ENCODE assay signal across 24 mouse cellular contexts in the genomic region with DNA sequence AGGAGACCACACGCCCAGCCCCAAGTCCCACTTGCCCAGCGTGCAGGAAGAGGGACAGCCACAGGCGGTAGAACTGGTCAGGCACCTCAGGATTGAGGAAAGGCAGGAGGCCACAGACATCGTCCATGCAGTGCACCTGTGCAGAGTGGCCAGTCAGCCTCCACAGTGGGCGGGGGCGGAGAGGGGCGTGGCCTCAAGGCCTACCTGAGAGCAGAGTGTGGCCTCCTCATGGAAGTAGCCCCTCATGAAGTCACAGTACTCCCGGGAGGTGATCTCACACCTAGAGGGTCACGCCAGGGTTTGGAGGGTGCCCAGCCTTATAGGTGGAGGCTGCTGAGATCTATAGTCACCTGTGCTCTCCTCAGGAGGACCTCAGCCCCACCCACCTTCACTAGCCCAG. TPM values are rescaled to one million over a fixed set of nuclear protein-coding genes. Genes with fewer than 3 reads are reported as not detected.
DNase-seq lines count a peak whose midpoint lies in the region; ATAC-seq and TF ChIP-seq lines count a peak whose summit lies in the region.
"Had no signal": no experiment of that assay in that cellular context is flagged by ENCODE, and none has a peak within 500 bp of the region (broad histone marks: within the 10 kb centered on the region; RNA-seq: fewer than 3 reads in every experiment).

No protein-coding gene starts in this region.

- no peak overlapping the region for H3K4me2 ChIP-seq in forebrain, embryonic 11.5 days (ENCODE audit: low read depth, low read length, severe bottlenecking)
- no peak overlapping the region for H3K4me2 ChIP-seq in forebrain, embryonic 13.5 days
- no peak overlapping the region for H3K4me2 ChIP-seq in intestine, embryonic 15.5 days (replicated peaks)
- H3K4me2 ChIP-seq in intestine, postnatal 0 days (replicated peaks; ENCODE audit: low read depth) = no peak overlapping the region
- no peak overlapping the region for H3K4me2 ChIP-seq in stomach, embryonic 14.5 days (replicated peaks; ENCODE audit: low read depth, low read length)
- H3K4me2 ChIP-seq: embryonic facial prominence, embryonic 15.5 days; hindbrain, embryonic 13.5 days had no signal

- H3K27me3 ChIP-seq in forebrain, embryonic 11.5 days (ENCODE audit: control insufficient read depth, insufficient read depth, low read length) = no peaks in the 10 kb centered on the region
- H3K27me3 ChIP-seq in forebrain, embryonic 13.5 days = no peaks in the 10 kb centered on the region
- H3K27me3 ChIP-seq in intestine, embryonic 15.5 days (replicated peaks) = no peaks in the 10 kb centered on the region
- no peaks in the 10 kb centered on the region for H3K27me3 ChIP-seq in intestine, postnatal 0 days (replicated peaks; ENCODE audit: control insufficient read depth, insufficient read depth, low read length)
- no peaks in the 10 kb centered on the region for H3K27me3 ChIP-seq in E14TG2a.4 (ENCODE audit: insufficient read depth, low read length)
- H3K27me3 ChIP-seq in stomach, embryonic 14.5 days (ENCODE audit: control insufficient read depth, insufficient read depth, low read length) = no peaks in the 10 kb centered on the region
- H3K27me3 ChIP-seq: CH12.LX; embryonic facial prominence, embryonic 15.5 days; hindbrain, embryonic 13.5 days had no signal

- no peak overlapping the region for H3K27ac ChIP-seq in forebrain, embryonic 11.5 days (ENCODE audit: low read depth, low read length)
- H3K27ac ChIP-seq in forebrain, embryonic 13.5 days = no peak overlapping the region
- no peak overlapping the region for H3K27ac ChIP-seq in intestine, embryonic 15.5 days
- H3K27ac ChIP-seq in intestine, postnatal 0 days (ENCODE audit: low read depth, low read length) = no peak overlapping the region
- no peak overlapping the region for H3K27ac ChIP-seq in stomach, embryonic 14.5 days (ENCODE audit: low read length)
- H3K27ac ChIP-seq: embryonic facial prominence, embryonic 15.5 days; forebrain, embryonic 10.5 days; hindbrain, embryonic 13.5 days had no signal

- no peaks in the 10 kb centered on the region; the same call in 1 of the 2 replicates for H3K4me1 ChIP-seq in forebrain, embryonic 11.5 days (replicated peaks; ENCODE audit: control insufficient read depth, insufficient read depth, low read length)
- H3K4me1 ChIP-seq in forebrain, embryonic 13.5 days = peaks cover 10% of the 10 kb centered on the region
- peaks cover 3% of the 10 kb centered on the region; the same call in 1 of the 2 replicates for H3K4me1 ChIP-seq in intestine, embryonic 15.5 days (replicated peaks)
- H3K4me1 ChIP-seq in intestine, postnatal 0 days (replicated peaks; ENCODE audit: control insufficient read depth, insufficient read depth, low read length) = no peaks in the 10 kb centered on the region
- peaks cover 97% of the 10 kb centered on the region for H3K4me1 ChIP-seq in E14TG2a.4 (replicated peaks; ENCODE audit: low read depth, low read length)
- peaks cover 5% of the 10 kb centered on the region; the same call in 1 of the 2 replicates for H3K4me1 ChIP-seq in stomach, embryonic 14.5 days (ENCODE audit: control insufficient read depth, insufficient read depth, low read length)

- no peak overlapping the region for H3K9ac ChIP-seq in forebrain, embryonic 11.5 days (ENCODE audit: low read length)
- no peak overlapping the region for H3K9ac ChIP-seq in forebrain, embryonic 13.5 days
- no peak overlapping the region for H3K9ac ChIP-seq in intestine, embryonic 15.5 days
- no peak overlapping the region for H3K9ac ChIP-seq in intestine, postnatal 0 days (ENCODE audit: low read depth, low read length)
- no peak overlapping the region for H3K9ac ChIP-seq in stomach, embryonic 14.5 days (replicated peaks; ENCODE audit: low read depth, low read length)
- H3K9ac ChIP-seq: embryonic facial prominence, embryonic 15.5 days; hindbrain, embryonic 13.5 days had no signal

- 85% methylated on average over 9 of the region's 9 CpGs for WGBS in forebrain, embryonic 11.5 days
- 92% methylated on average over 9 of the region's 9 CpGs for WGBS in forebrain, embryonic 13.5 days
- 78% methylated on average over 9 of the region's 9 CpGs for WGBS in intestine, embryonic 15.5 days
- 70% methylated on average over 9 of the region's 9 CpGs for WGBS in intestine, postnatal 0 days
- WGBS in stomach, embryonic 14.5 days = 81% methylated on average over 9 of the region's 9 CpGs

- no peak for DNase-seq in forebrain, embryonic 11.5 days (ENCODE audit: low spot score)
- DNase-seq in adrenal gland, postnatal 25 days = no peak
- DNase-seq: adrenal gland, adult 8-10 months; cerebellum, adult 11 months; cerebellum, adult 8-10 months; gastrocnemius, postnatal 25 days; heart, postnatal 10 days; heart, postnatal 4 days; kidney, adult 11 months had no signal

- TF ChIP-seq CTCF in intestine, postnatal 0 days (IDR thresholded peaks at IDR 0.05; ENCODE audit: low read depth) = no peak
- TF ChIP-seq CTCF in E14TG2a.4 (conservative IDR thresholded peaks at IDR 0.05; ENCODE audit: low read length) = no peak

- no peak overlapping the region for H3K4me3 ChIP-seq in forebrain, embryonic 11.5 days (ENCODE audit: low read depth, low read length)
- H3K4me3 ChIP-seq in forebrain, embryonic 13.5 days = no peak overlapping the region
- H3K4me3 ChIP-seq in intestine, embryonic 15.5 days (replicated peaks) = no peak overlapping the region
- H3K4me3 ChIP-seq in intestine, postnatal 0 days (ENCODE audit: low read depth, low read length) = no peak overlapping the region
- H3K4me3 ChIP-seq in E14TG2a.4 (replicated peaks; ENCODE audit: low read length) = peak overlapping the region; percentile 48
- no peak overlapping the region for H3K4me3 ChIP-seq in stomach, embryonic 14.5 days (ENCODE audit: low read depth, low read length)
- H3K4me3 ChIP-seq: embryonic facial prominence, embryonic 15.5 days; erythroblast, embryonic 14.5 days; forebrain, embryonic 10.5 days; hindbrain, embryonic 13.5 days had no signal

- ATAC-seq in forebrain, embryonic 11.5 days (replicated peaks; ENCODE audit: low FRiP score) = peak; percentile 25; the same call in 1 of the 2 replicates
- no peak for ATAC-seq in forebrain, embryonic 13.5 days
- peak; percentile 29; the same call in 1 of the 2 replicates for ATAC-seq in intestine, embryonic 15.5 days
- no peak for ATAC-seq in intestine, postnatal 0 days
- ATAC-seq in stomach, embryonic 14.5 days (ENCODE audit: insufficient number of reproducible peaks, insufficient read depth, low FRiP score, low read depth) = peak; percentile 15; the same call in 1 of the 2 replicates
- ATAC-seq: forebrain, embryonic 16.5 days had no signal

- no peaks in the 10 kb centered on the region for H3K9me3 ChIP-seq in forebrain, embryonic 11.5 days (ENCODE audit: control insufficient read depth, low read length)
- no peaks in the 10 kb centered on the region for H3K9me3 ChIP-seq in forebrain, embryonic 13.5 days (replicated peaks)
- H3K9me3 ChIP-seq in intestine, embryonic 15.5 days = no peaks in the 10 kb centered on the region
- no peaks in the 10 kb centered on the region for H3K9me3 ChIP-seq in intestine, postnatal 0 days (ENCODE audit: control insufficient read depth)
- no peaks in the 10 kb centered on the region for H3K9me3 ChIP-seq in E14TG2a.4 (ENCODE audit: low read length)
- H3K9me3 ChIP-seq in stomach, embryonic 14.5 days (ENCODE audit: control insufficient read depth, low read depth, low read length) = no peaks in the 10 kb centered on the region
- H3K9me3 ChIP-seq: embryonic facial prominence, embryonic 15.5 days; forebrain, embryonic 10.5 days; hindbrain, embryonic 13.5 days had no signal

- peaks cover 6% of the 10 kb centered on the region; the same call in 1 of the 2 replicates for H3K36me3 ChIP-seq in forebrain, embryonic 11.5 days (ENCODE audit: control insufficient read depth, insufficient read depth, low read length)
- H3K36me3 ChIP-seq in forebrain, embryonic 13.5 days (ENCODE audit: poor library complexity, severe bottlenecking) = peaks cover 35% of the 10 kb centered on the region
- H3K36me3 ChIP-seq in intestine, embryonic 15.5 days = peaks cover 66% of the 10 kb centered on the region
- H3K36me3 ChIP-seq in intestine, postnatal 0 days (ENCODE audit: control insufficient read depth, insufficient read depth) = peaks cover 78% of the 10 kb centered on the region
- H3K36me3 ChIP-seq in E14TG2a.4 (ENCODE audit: insufficient read depth, low read length) = peaks cover 93% of the 10 kb centered on the region
- peaks cover 74% of the 10 kb centered on the region for H3K36me3 ChIP-seq in stomach, embryonic 14.5 days (ENCODE audit: control insufficient read depth, insufficient read depth, low read length)

RNA-seq across cellular contexts. Expression of gene Snrnp25, which starts 5.4 kb away (rescaled TPM):
- polyA plus RNA-seq in forebrain, embryonic 11.5 days (2014; fragmentation: Nextera tagmentation; extraction: Ambion mirVana) = 86.2 and 92.7 TPM in 2 replicates
- polyA plus RNA-seq in forebrain, embryonic 13.5 days (2015; fragmentation: Nextera tagmentation; extraction: Ambion mirVana) = 61.3 and 64.9 TPM in 2 replicates
- 45.1 and 49.1 TPM in 2 replicates for polyA plus RNA-seq in intestine, embryonic 15.5 days (2015; fragmentation: Nextera tagmentation; extraction: Ambion mirVana)
- 27.0 and 28.0 TPM in 2 replicates for polyA plus RNA-seq in intestine, postnatal 0 days (2015; fragmentation: Nextera tagmentation; extraction: Ambion mirVana)
- polyA plus RNA-seq in stomach, embryonic 14.5 days (2014; fragmentation: Nextera tagmentation; extraction: Ambion mirVana) = 52.9 and 60.4 TPM in 2 replicates
- 11.3 and 15.4 TPM in 2 replicates for total RNA-seq in adrenal gland, postnatal 25 days (2021)

RNA-seq across cellular contexts. Expression of gene Il9r, which starts 10.5 kb away (rescaled TPM):
- not detected in 2 replicates for polyA plus RNA-seq in forebrain, embryonic 11.5 days (2014; fragmentation: Nextera tagmentation; extraction: Ambion mirVana)
- polyA plus RNA-seq in forebrain, embryonic 13.5 days (2015; fragmentation: Nextera tagmentation; extraction: Ambion mirVana) = not detected in 2 replicates
- polyA plus RNA-seq in intestine, embryonic 15.5 days (2015; fragmentation: Nextera tagmentation; extraction: Ambion mirVana) = 0.09 and 0.11 TPM in 2 replicates
- polyA plus RNA-seq in intestine, postnatal 0 days (2015; fragmentation: Nextera tagmentation; extraction: Ambion mirVana) = not detected in 2 replicates
- 0.06 and 0.07 TPM in 2 replicates for polyA plus RNA-seq in stomach, embryonic 14.5 days (2014; fragmentation: Nextera tagmentation; extraction: Ambion mirVana)
- not detected in 2 replicates for total RNA-seq in adrenal gland, postnatal 25 days (2021)
- total RNA-seq: gastrocnemius, postnatal 25 days; granulocyte monocyte progenitor cell, adult 5-6 weeks had no signal
- polyA plus RNA-seq: brain, embryonic 14.5 days; erythroblast, embryonic 14.5 days; forebrain, embryonic 10.5 days; forebrain, embryonic 16.5 days; frontal cortex, adult 2 months; heart, embryonic 14.5 days; hindbrain, embryonic 13.5 days had no signal

RNA-seq across cellular contexts. Expression of gene Rhbdf1, which starts 11.5 kb away (rescaled TPM):
- 20.4 and 21.3 TPM in 2 replicates for polyA plus RNA-seq in forebrain, embryonic 11.5 days (2014; fragmentation: Nextera tagmentation; extraction: Ambion mirVana)
- polyA plus RNA-seq in forebrain, embryonic 13.5 days (2015; fragmentation: Nextera tagmentation; extraction: Ambion mirVana) = 9.7 and 12.3 TPM in 2 replicates
- polyA plus RNA-seq in intestine, embryonic 15.5 days (2015; fragmentation: Nextera tagmentation; extraction: Ambion mirVana) = 52.8 and 53.5 TPM in 2 replicates
- 20.7 and 26.1 TPM in 2 replicates for polyA plus RNA-seq in intestine, postnatal 0 days (2015; fragmentation: Nextera tagmentation; extraction: Ambion mirVana)
- polyA plus RNA-seq in stomach, embryonic 14.5 days (2014; fragmentation: Nextera tagmentation; extraction: Ambion mirVana) = 46.1 and 46.5 TPM in 2 replicates
- total RNA-seq in adrenal gland, postnatal 25 days (2021) = 27.6 and 27.9 TPM in 2 replicates
- total RNA-seq: granulocyte monocyte progenitor cell, adult 5-6 weeks had no signal

RNA-seq across cellular contexts. Expression of gene Mpg, which starts 15.7 kb away (rescaled TPM):
- 27.7 and 28.0 TPM in 2 replicates for polyA plus RNA-seq in forebrain, embryonic 11.5 days (2014; fragmentation: Nextera tagmentation; extraction: Ambion mirVana)
- 24.9 and 30.6 TPM in 2 replicates for polyA plus RNA-seq in forebrain, embryonic 13.5 days (2015; fragmentation: Nextera tagmentation; extraction: Ambion mirVana)
- 30.8 and 36.6 TPM in 2 replicates for polyA plus RNA-seq in intestine, embryonic 15.5 days (2015; fragmentation: Nextera tagmentation; extraction: Ambion mirVana)
- 19.2 and 20.9 TPM in 2 replicates for polyA plus RNA-seq in intestine, postnatal 0 days (2015; fragmentation: Nextera tagmentation; extraction: Ambion mirVana)
- polyA plus RNA-seq in stomach, embryonic 14.5 days (2014; fragmentation: Nextera tagmentation; extraction: Ambion mirVana) = 37.9 and 38.4 TPM in 2 replicates
- 18.5 and 22.9 TPM in 2 replicates for total RNA-seq in adrenal gland, postnatal 25 days (2021)

RNA-seq across cellular contexts. Expression of gene Nprl3, which starts 56.9 kb away (rescaled TPM):
- 41.6 and 44.5 TPM in 2 replicates for polyA plus RNA-seq in forebrain, embryonic 11.5 days (2014; fragmentation: Nextera tagmentation; extraction: Ambion mirVana)
- 48.3 and 54.2 TPM in 2 replicates for polyA plus RNA-seq in forebrain, embryonic 13.5 days (2015; fragmentation: Nextera tagmentation; extraction: Ambion mirVana)
- 29.4 and 33.6 TPM in 2 replicates for polyA plus RNA-seq in intestine, embryonic 15.5 days (2015; fragmentation: Nextera tagmentation; extraction: Ambion mirVana)
- polyA plus RNA-seq in intestine, postnatal 0 days (2015; fragmentation: Nextera tagmentation; extraction: Ambion mirVana) = 19.8 and 20.7 TPM in 2 replicates
- 38.8 and 41.0 TPM in 2 replicates for polyA plus RNA-seq in stomach, embryonic 14.5 days (2014; fragmentation: Nextera tagmentation; extraction: Ambion mirVana)
- 79.0 and 83.9 TPM in 2 replicates for total RNA-seq in adrenal gland, postnatal 25 days (2021)

Comparison
In these comparisons a context has a peak if more than half of its experiments do, and no peak if none do; other contexts are left out.
1. ATAC-seq: peak in forebrain, embryonic 11.5 days (single experiment), intestine, embryonic 15.5 days (single experiment) and stomach, embryonic 14.5 days (single experiment); none in forebrain, embryonic 13.5 days (single experiment) and intestine, postnatal 0 days (single experiment).